Mouse (Mus musculus) stomach, embryonic 14.5 days (tissue): ENCODE data around the gene Zdhhc4. TPM values are rescaled to one million over a fixed set of nuclear protein-coding genes. Genes with fewer than 3 reads are reported as not detected.

Source experiments
- ATAC-seq: fragments of 200-750 bp; cut with Nextera tagmentation; 2 replicates; pipeline ENCODE4 v1.8.0; 2017; ENCODE audit warnings: low read depth, moderate TSS enrichment; ENCODE audit not compliant: insufficient number of reproducible peaks, insufficient read depth, low FRiP score
- H3K27ac ChIP-seq: fragments of 300-500 bp; sonication (generic); 2 replicates; pipeline ENCODE4 v1.5.1; 2014; ENCODE audit warnings: mild to moderate bottlenecking, low read length, moderate library complexity, mixed read lengths
- H3K27me3 ChIP-seq: fragments of 300-500 bp; sonication (generic); 2 replicates; pipeline ENCODE4 v1.6.1; 2014; ENCODE audit warnings: low read length, control low read depth, mixed read lengths; ENCODE audit not compliant: control insufficient read depth, insufficient read depth
- H3K36me3 ChIP-seq: fragments of 300-500 bp; sonication (generic); 2 replicates; pipeline ENCODE4 v1.6.1; 2014; ENCODE audit warnings: mild to moderate bottlenecking, control low read depth, low read length, moderate library complexity, mixed read lengths; ENCODE audit not compliant: control insufficient read depth, insufficient read depth
- H3K4me1 ChIP-seq: fragments of 300-500 bp; sonication (generic); 2 replicates; pipeline ENCODE4 v1.6.1; 2014; ENCODE audit warnings: low read length, control low read depth, mixed read lengths; ENCODE audit not compliant: control insufficient read depth, insufficient read depth
- H3K4me2 ChIP-seq: fragments of 300-500 bp; sonication (generic); replicated peaks from 2 replicates; pipeline ENCODE4 v1.6.1; 2014; ENCODE audit warnings: low read depth, low read length, control low read depth
- H3K4me3 ChIP-seq: fragments of 300-500 bp; sonication (generic); 2 replicates; pipeline ENCODE4 v1.5.1; 2014; ENCODE audit warnings: low read depth, low read length, control low read depth
- H3K9ac ChIP-seq: fragments of 300-500 bp; sonication (generic); replicated peaks from 2 replicates; pipeline ENCODE4 v1.6.1; 2014; ENCODE audit warnings: low read depth, mild to moderate bottlenecking, control low read depth, low read length, moderate library complexity, mixed read lengths
- H3K9me3 ChIP-seq: fragments of 300-500 bp; sonication (generic); 2 replicates; pipeline ENCODE4 v1.6.1; 2016; ENCODE audit warnings: low read depth, low read length, control low read depth; ENCODE audit not compliant: control insufficient read depth
- WGBS: fragments of 180-500 bp; shearing (Covaris S2); extraction: QIAGEN DNeasy Blood & Tissue Kit; methylation state at CpG from one replicate; pipeline ENCODE4 v1.1.7; 2014; 5-methylcytosine and 5-hydroxymethylcytosine counted together
- polyA plus RNA-seq: library from polyadenylated mRNA; unstranded; fragments of >200 nt; fragmentation: Nextera tagmentation; extraction: Ambion mirVana; gene quantifications from 2 replicates; pipeline ENCODE4 v1.2.1, GENCODE M21; 2014

The Zdhhc4 gene
- polyA plus RNA-seq, 1 experiment from 2014 or later, result 76.2 TPM

DNA sequence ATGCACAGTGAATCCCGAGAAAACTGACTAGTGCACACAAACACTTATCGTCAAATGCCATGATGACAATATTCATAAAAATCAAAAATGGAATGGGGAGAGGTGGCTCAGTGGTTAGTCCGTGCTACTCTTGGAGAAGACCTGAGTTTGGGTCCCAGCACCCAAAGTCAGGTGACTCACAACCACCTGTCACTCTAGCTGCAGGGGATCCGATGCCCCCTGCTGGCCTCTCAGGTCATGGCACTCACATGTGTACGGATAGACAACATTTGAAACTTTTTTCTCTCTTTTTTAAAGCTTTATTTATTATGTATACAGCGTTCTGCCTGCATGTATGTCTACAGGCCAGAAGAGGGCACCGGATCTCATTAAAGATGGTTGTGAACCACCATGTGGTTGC lies 30.7 kb downstream of the Zdhhc4 start:
- Histone ChIP-seq H3K4me3 (no peak overlapping the region), H3K9ac (no peak overlapping the region), H3K4me1 (peaks cover 3% of the 10 kb centered on the region; the same call in 1 of the 2 replicates), H3K9me3 (no peaks in the 10 kb centered on the region), H3K36me3 (peaks cover 20% of the 10 kb centered on the region), H3K27me3 (0 out of 2 replicates have a peak, but pooled peaks cover 8% of the 10 kb centered on the region), H3K4me2 (no peak overlapping the region), H3K27ac (no peak overlapping the region)
- ATAC-seq, result no peak
- WGBS, result 90% methylated on average over 7 of the region's 7 CpGs

DNA sequence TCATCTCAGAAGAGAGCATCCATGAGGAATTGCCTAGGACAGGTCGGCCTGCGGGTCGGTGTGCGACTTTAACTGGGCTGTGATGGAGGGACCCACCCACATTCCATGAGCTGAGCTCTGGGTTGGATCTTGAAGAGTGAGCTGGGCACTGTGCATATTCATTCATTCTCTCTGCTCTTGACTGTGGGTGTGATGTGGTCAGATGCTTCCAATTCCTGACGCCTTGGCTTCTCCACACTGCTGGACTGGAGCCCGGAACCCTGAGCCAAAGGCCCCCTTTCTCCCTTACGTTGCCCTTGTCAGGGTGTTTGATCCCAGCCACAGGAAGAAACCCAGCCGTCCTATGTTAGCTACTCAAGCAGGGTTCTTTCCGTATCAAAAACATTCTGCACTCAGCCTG lies 31.1 kb downstream of the Zdhhc4 start:
- H3K4me1 ChIP-seq, result peaks cover 6% of the 10 kb centered on the region; the same call in 1 of the 2 replicates
- no peak overlapping the region for H3K27ac ChIP-seq
- no peak overlapping the region for H3K4me3 ChIP-seq
- H3K9me3 ChIP-seq, result no peaks in the 10 kb centered on the region
- H3K36me3 ChIP-seq, result peaks cover 18% of the 10 kb centered on the region
- H3K4me2 ChIP-seq, result no peak overlapping the region
- no peak overlapping the region for H3K9ac ChIP-seq
- 86% methylated on average over 9 of the region's 9 CpGs for WGBS
- ATAC-seq, result no peak
- H3K27me3 ChIP-seq, result 0 out of 2 replicates have a peak, but pooled peaks cover 8% of the 10 kb centered on the region

GRCm38 (mm10) chr5:143295330-143295729 lies 33.7 kb downstream of the Zdhhc4 start:
- ATAC-seq, result no peak
- Histone ChIP-seq H3K27ac (no peak overlapping the region), H3K9ac (no peak overlapping the region), H3K4me3 (no peak overlapping the region), H3K4me2 (no peak overlapping the region), H3K36me3 (peaks cover 5% of the 10 kb centered on the region; the same call in 1 of the 2 replicates), H3K4me1 (peaks cover 6% of the 10 kb centered on the region; the same call in 1 of the 2 replicates), H3K9me3 (no peaks in the 10 kb centered on the region), H3K27me3 (peaks cover 8% of the 10 kb centered on the region; the same call in 1 of the 2 replicates)
- 86% methylated on average over 2 of the region's 2 CpGs for WGBS

GRCm38 (mm10) chr5:143294862-143295261 lies 34.2 kb downstream of the Zdhhc4 start:
- Histone ChIP-seq H3K9me3 (no peaks in the 10 kb centered on the region), H3K27ac (no peak overlapping the region), H3K27me3 (peaks cover 8% of the 10 kb centered on the region; the same call in 1 of the 2 replicates), H3K4me2 (no peak overlapping the region), H3K4me3 (no peak overlapping the region), H3K36me3 (peaks cover 3% of the 10 kb centered on the region; the same call in 1 of the 2 replicates), H3K4me1 (peaks cover 6% of the 10 kb centered on the region; the same call in 1 of the 2 replicates), H3K9ac (no peak overlapping the region)
- 92% methylated on average over 3 of the region's 3 CpGs for WGBS
- ATAC-seq, result no peak

DNA sequence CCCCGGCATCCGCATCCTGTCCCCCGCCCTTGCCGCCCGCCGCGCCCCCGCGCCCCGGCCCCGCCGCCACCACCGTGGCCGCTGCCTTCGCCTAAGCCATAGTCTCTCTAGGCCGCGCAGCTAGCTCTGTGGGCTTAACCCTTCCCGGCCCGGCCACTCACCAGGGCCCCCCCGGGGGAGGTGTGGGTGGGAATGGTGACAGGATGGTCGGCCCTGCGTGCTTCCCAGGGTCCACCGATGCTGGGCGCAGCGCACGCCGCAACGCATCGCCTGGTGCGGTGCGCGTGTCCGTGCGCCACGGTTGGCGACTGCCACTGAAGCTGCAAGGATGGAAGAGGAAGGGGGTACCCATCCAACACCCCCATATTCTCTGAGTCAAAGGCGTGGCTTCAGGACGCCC lies 35.7 kb downstream of the Zdhhc4 start, which contains the start of gene Zfp853:
Gene Zfp853 (minus strand): TSS at position 220 of the 400 bp plus-strand sequence.
- Histone ChIP-seq H3K36me3 (no peaks in the 10 kb centered on the region), H3K4me1 (peaks cover 6% of the 10 kb centered on the region; the same call in 1 of the 2 replicates), H3K4me3 (peak within 1 kb of the TSS; percentile 49), H3K9ac (peak within 1 kb of the TSS; percentile 32), H3K27me3 (peaks cover 22% of the 10 kb centered on the region), H3K9me3 (no peaks in the 10 kb centered on the region), H3K4me2 (peak within 1 kb of the TSS; percentile 90), H3K27ac (no peak within 1 kb of the TSS)
- no peak for ATAC-seq
- WGBS, result 7% methylated on average over 36 of the region's 38 CpGs

- peak overlapping the region; percentile 90 for H3K4me2 ChIP-seq
- peaks cover 9% of the 10 kb centered on the region; the same call in 1 of the 2 replicates for H3K4me1 ChIP-seq
- H3K9ac ChIP-seq, result peak overlapping the region; percentile 32
- ATAC-seq, result no peak
- no peaks in the 10 kb centered on the region for H3K36me3 ChIP-seq
- 2% methylated on average over 19 of the region's 19 CpGs for WGBS
- peaks cover 27% of the 10 kb centered on the region for H3K27me3 ChIP-seq
- H3K9me3 ChIP-seq, result no peaks in the 10 kb centered on the region
- H3K4me3 ChIP-seq, result peak overlapping the region; percentile 49
- no peak overlapping the region for H3K27ac ChIP-seq
Measured at GRCm38 (mm10) chr5:143292879-143293278, 36.2 kb downstream of the Zdhhc4 start.

- no peak overlapping the region for H3K4me2 ChIP-seq
- peaks cover 34% of the 10 kb centered on the region for H3K27me3 ChIP-seq
- no peak overlapping the region for H3K27ac ChIP-seq
- H3K4me1 ChIP-seq, result peaks cover 12% of the 10 kb centered on the region; the same call in 1 of the 2 replicates
- no peaks in the 10 kb centered on the region for H3K36me3 ChIP-seq
- no peak overlapping the region for H3K9ac ChIP-seq
- H3K9me3 ChIP-seq, result no peaks in the 10 kb centered on the region
- H3K4me3 ChIP-seq, result no peak overlapping the region
- ATAC-seq, result no peak
- WGBS, result 77% methylated on average over 9 of the region's 9 CpGs
Measured at GRCm38 (mm10) chr5:143289299-143289698, 39.8 kb downstream of the Zdhhc4 start.

GRCm38 (mm10) chr5:143288378-143288911 lies 40.6 kb downstream of the Zdhhc4 start:
- WGBS, result 15% methylated on average over 9 of the region's 9 CpGs
- peaks cover 26% of the 10 kb centered on the region for H3K27me3 ChIP-seq

More at GRCm38 (mm10) chr5:143288378-143288911, 40.6 kb downstream of the Zdhhc4 start:
- Histone ChIP-seq H3K9ac (0 out of 2 replicates have a peak overlapping the region, but pooled peaks have one; percentile 3), H3K36me3 (no peaks in the 10 kb centered on the region), H3K4me1 (peaks cover 10% of the 10 kb centered on the region; the same call in 1 of the 2 replicates), H3K9me3 (no peaks in the 10 kb centered on the region), H3K27ac (no peak overlapping the region), H3K4me3 (peak overlapping the region; percentile 26), H3K4me2 (peak overlapping the region; percentile 44)
- no peak for ATAC-seq
